Mouse (Mus musculus): ENCODE measurements around the gene Radil. TPM values are rescaled to one million over a fixed set of nuclear protein-coding genes. Genes with fewer than 3 reads are reported as not detected.

Gene Radil
- polyA plus RNA-seq (2012; rRNA removed), result 14.0 and 16.9 TPM in 2 replicates

GRCm38 (mm10) chr5:142550706-142551652 lies at the start of gene Radil:
Radil (minus strand) TSS chr5:142551098.

DNA sequence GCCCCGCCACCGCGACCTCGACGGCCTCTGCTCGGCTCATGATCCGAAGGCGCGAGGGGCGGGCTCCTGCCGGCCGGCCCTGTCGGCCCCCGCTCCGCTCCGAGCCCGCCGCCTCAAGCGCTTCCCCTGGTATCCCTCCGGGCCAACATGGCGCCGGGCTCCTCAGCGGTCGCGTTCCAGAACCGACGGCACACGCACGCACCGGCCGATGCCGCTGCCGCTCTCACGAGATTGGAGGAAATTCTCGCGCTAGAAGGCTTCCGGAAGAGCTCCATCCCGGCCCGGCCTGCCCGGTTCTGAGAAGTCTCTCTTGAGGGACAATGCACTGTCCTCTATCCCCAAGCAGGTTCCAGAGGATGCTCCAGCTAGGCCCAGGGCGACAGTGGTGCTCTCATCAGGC lies 21.0 kb downstream of the Radil start, which contains the start of gene Papolb:
TSS of gene Papolb (minus strand) at position 162 of the 400 bp plus-strand sequence.

GRCm38 (mm10) chr5:142463461-142464454 lies 87.1 kb downstream of the Radil start, which contains the start of gene Ap5z1:
Ap5z1 (plus strand) TSS chr5:142463944.

Other genes starting within 250 kb of the Radil start
- 14.9 and 18.1 TPM in 2 replicates for gene Foxk1, start 149.6 kb downstream of the Radil start, polyA plus RNA-seq (2012; rRNA removed)
- 28.4 and 28.7 TPM in 2 replicates for gene Ap5z1, start 87.2 kb downstream of the Radil start, polyA plus RNA-seq (2012; rRNA removed)
- gene Papolb, start 21.0 kb downstream of the Radil start, polyA plus RNA-seq (2012; rRNA removed), result 0.31 and 0.35 TPM in 2 replicates
- 17.9 and 23.5 TPM in 2 replicates for gene Mmd2, start 57.7 kb upstream of the Radil start, polyA plus RNA-seq (2012; rRNA removed)
- 44.0 and 47.5 TPM in 2 replicates for gene Wipi2, start 76.6 kb upstream of the Radil start, polyA plus RNA-seq (2012; rRNA removed)
- gene Slc29a4, start 141.4 kb upstream of the Radil start, polyA plus RNA-seq (2012; rRNA removed), result 86.4 and 95.4 TPM in 2 replicates

All from central nervous system, embryonic 14 days (tissue).